Mouse (Mus musculus): ENCODE data around the gene Esyt1.

GRCm38 (mm10) chr10:128495270-128495669, 30.4 kb downstream of the Esyt1 start:
- no peak for TF ChIP-seq EP300 (IDR thresholded peaks at IDR 0.05; ENCODE audit: low read depth)
- no peak for TF ChIP-seq CTCF (IDR thresholded peaks at IDR 0.05; ENCODE audit: low read depth)

Measured in liver, embryonic 14.5 days (tissue).